Mouse (Mus musculus) splenic B cell, adult 2 months (primary cell): ENCODE data around the gene Pbx2.

Source experiments
- DNase-seq: peaks from one replicate; pipeline ENCODE4 v3.0.0-alpha.2; 2011; ENCODE audit warnings: low read depth, low spot score
- H3K27me3 ChIP-seq: 2 replicates; pipeline ENCODE4 v1.6.1; 2012; ENCODE audit warnings: mild to moderate bottlenecking, low read length, moderate library complexity, mixed read lengths; ENCODE audit not compliant: control insufficient read depth, poor library complexity, insufficient read depth, severe bottlenecking
- H3K36me3 ChIP-seq: 2 replicates; pipeline ENCODE4 v1.6.1; 2012; ENCODE audit warnings: mild to moderate bottlenecking, low read length, moderate library complexity, mixed read lengths; ENCODE audit not compliant: control insufficient read depth, poor library complexity, insufficient read depth, severe bottlenecking

The Pbx2 gene

DNA sequence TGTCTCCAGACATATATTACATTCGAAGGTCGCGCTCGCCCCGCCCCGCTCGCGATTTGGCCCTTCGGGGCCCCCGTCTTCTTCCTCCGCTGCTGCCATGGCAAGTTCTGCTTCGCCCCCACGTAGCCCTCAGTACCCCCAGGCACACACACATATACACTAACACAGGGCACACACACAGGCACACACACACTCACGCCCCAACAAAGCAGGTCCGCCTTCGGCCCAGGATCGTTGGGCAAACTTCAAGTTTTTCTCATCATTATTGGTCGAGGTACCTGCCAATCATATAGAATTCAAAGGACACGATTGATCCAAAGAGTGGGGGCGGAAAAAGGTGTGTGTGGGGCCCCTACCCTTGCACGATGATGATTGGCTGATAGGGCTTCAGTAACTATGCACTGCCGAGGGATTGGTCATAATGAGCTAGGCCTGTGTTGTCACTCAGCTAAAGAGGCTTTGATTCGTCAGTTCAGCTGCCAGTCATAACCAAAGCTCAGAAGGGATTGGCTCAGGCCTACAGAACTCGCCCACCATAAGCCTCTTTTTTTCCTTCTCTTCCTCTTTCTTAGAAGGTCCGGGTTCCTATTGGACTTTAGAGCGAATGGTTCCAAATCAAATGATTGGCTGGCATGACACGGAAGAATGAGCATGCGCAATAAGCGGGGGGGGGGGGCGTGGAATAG, 12.5 kb downstream of the Pbx2 start, which contains the start of gene Rnf5:
Gene Rnf5 (minus strand): TSS at position 316 of the 686 bp plus-strand sequence.
- H3K36me3 ChIP-seq = peaks cover 6% of the 10 kb centered on the region; the same call in 1 of the 2 replicates
- peak; percentile 100 for DNase-seq
- H3K27me3 ChIP-seq = no peaks in the 10 kb centered on the region

GRCm38 (mm10) chr17:34604061-34604508, 13.0 kb downstream of the Pbx2 start, which contains the start of gene Agpat1:
Gene Agpat1, plus strand, starts transcription at chr17:34604262.
- DNase-seq = peak; percentile 99
- Histone ChIP-seq H3K27me3 (no peaks in the 10 kb centered on the region), H3K36me3 (peaks cover 6% of the 10 kb centered on the region; the same call in 1 of the 2 replicates)

DNA sequence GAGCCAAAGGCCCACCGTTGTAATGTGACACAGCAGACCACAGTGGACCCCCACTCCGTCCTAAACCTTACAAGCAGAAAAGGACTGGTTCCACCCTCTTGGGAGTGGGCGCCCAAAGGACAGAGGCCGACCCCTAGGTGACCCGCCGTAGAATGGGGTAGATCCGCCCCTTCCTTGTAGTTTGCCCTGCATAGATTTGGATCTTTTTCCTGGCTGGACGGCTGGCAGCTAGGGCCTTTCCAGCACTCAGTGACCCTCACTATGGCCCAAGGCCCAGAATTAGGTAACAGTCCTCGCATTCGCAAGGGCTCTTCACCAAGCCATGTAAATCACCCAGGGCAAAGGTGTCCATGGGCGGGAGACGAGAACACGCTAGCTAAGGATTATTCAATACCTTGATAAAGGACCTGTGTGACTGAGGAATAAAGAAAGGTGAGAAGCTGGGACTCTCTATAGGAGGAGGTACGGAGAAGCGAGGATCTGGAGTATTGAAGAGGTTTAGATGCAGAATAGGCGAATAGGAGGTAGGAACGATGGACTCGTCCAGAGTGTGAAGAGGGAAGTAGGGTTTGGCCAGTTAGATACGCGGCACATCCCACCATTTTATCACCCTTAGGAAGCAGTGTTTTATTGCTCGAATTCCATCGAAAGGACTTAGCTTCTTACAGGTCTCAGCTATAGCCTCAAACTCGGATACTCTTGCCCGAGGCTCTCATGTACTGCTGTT, 13.6 kb downstream of the Pbx2 start:
- Histone ChIP-seq H3K27me3 (no peaks in the 10 kb centered on the region), H3K36me3 (peaks cover 6% of the 10 kb centered on the region; the same call in 1 of the 2 replicates)
- no peak for DNase-seq

DNA sequence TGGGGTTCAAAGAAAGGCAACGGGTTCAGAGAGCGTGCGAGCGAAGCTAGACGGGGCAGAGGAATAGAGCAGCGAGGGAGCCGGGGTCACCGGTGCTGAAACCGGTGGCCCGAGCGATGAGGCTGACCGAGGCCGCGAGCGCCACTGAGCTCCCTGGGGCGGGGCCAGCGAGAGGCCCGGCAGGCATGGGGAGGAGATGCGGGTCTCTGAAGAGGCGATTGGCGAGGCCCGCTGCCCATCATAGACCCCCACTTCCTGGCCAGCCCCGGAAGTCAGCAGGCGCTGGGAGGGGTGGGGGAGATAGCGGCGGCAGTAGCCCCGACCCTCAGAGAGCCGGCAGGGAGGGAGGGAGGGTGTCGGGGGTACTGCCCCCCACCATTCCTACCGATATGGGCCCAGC, 14.5 kb downstream of the Pbx2 start:
- no peaks in the 10 kb centered on the region for H3K27me3 ChIP-seq
- H3K36me3 ChIP-seq = 0 out of 2 replicates have a peak, but pooled peaks cover 3% of the 10 kb centered on the region
- DNase-seq = peak; percentile 95

GRCm38 (mm10) chr17:34606186-34607039, 15.3 kb downstream of the Pbx2 start:
- Histone ChIP-seq H3K36me3 (0 out of 2 replicates have a peak, but pooled peaks cover 1% of the 10 kb centered on the region), H3K27me3 (no peaks in the 10 kb centered on the region)
- no peak for DNase-seq

DNA sequence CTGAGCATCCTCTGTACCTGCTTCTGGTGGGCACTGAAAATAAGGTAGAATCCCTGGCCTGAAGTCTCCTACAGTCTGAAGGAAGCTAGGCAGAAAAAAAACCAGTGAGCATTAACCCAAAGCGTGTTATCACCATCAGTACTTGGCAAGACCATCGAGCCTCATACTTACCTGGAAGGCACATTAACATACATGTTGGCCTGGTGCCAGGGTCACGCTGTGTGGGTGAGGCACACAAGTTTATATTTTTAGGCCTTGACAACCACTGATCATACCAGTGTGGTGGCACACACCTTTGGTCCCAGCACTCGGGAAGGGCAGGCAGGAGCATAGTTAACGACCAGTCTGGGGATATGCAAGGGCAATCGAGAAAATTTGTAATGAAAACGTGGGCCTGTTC, 16.9 kb downstream of the Pbx2 start:
- no peak for DNase-seq
- H3K27me3 ChIP-seq = no peaks in the 10 kb centered on the region
- peaks cover 3% of the 10 kb centered on the region; the same call in 1 of the 2 replicates for H3K36me3 ChIP-seq

- no peak for DNase-seq
- Histone ChIP-seq H3K36me3 (peaks cover 3% of the 10 kb centered on the region; the same call in 1 of the 2 replicates), H3K27me3 (no peaks in the 10 kb centered on the region)
Observed at GRCm38 (mm10) chr17:34611050-34611449, 20.0 kb downstream of the Pbx2 start.

DNA sequence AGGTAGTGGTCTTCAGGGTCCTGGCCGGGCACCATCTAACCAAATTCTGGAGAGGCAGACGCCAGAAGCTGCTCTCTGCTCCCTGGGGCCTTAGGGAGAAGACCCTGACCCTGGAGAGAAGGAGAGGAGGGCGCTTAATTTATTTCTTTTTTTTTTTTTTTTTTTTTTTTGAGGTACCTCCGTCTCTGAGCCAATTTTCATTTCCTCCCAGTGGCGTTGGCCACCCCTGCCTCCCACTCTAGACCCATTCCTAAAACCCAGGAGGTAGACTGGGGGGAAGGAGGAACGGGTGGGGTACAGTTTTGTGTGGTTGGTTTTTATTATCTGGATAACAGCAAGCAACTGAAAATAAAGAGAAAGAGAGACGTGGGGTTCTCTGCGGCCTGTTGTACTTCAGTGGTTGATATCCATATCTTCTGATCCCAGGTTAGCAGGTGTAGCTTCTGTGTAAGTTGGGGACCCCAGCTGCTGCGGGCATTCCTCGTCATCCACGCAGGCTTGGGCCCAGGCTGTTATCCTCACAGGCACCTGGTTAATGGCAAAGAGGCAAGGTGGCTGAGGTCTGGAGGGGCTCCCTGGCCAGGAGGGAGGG, 22.1 kb downstream of the Pbx2 start:
- no peaks in the 10 kb centered on the region for H3K27me3 ChIP-seq

GRCm38 (mm10) chr17:34613830-34614229, 22.8 kb downstream of the Pbx2 start:
- no peaks in the 10 kb centered on the region for H3K27me3 ChIP-seq
- H3K36me3 ChIP-seq = peaks cover 3% of the 10 kb centered on the region; the same call in 1 of the 2 replicates
- DNase-seq = no peak

More for the DNA sequence above, 22.1 kb downstream of the Pbx2 start:
- H3K36me3 ChIP-seq = peaks cover 3% of the 10 kb centered on the region; the same call in 1 of the 2 replicates
- DNase-seq = no peak

GRCm38 (mm10) chr17:34615871-34616270, 24.8 kb downstream of the Pbx2 start, which contains the start of gene Egfl8:
Gene Egfl8, minus strand, starts transcription at chr17:34615971.
- H3K27me3 ChIP-seq = no peaks in the 10 kb centered on the region
- no peak for DNase-seq
- H3K36me3 ChIP-seq = peaks cover 2% of the 10 kb centered on the region; the same call in 1 of the 2 replicates

DNA sequence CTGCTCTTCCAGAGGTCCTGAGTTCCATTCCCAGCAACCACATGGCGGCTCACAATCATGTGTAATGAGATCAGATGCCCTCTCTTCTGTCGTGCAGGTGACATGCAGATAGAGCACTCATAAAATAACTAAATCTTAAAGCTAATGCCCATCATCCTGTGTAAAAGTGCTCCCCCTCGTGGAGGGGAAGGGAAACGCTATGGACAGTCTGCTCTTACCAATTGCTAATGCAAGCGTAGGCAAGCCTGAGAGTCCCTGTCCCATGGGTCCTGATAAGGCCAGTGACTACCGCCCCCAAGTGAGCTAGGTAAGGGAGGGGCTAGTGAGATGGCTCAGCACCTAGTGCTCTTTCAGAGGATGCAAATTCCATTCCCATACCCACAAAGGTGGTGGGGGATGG, 27.9 kb downstream of the Pbx2 start:
- no peaks in the 10 kb centered on the region; the same call in 1 of the 2 replicates for H3K36me3 ChIP-seq
- DNase-seq = peak; percentile 90
- no peaks in the 10 kb centered on the region for H3K27me3 ChIP-seq

- no peaks in the 10 kb centered on the region for H3K27me3 ChIP-seq
- DNase-seq = no peak
- no peaks in the 10 kb centered on the region for H3K36me3 ChIP-seq
Observed at GRCm38 (mm10) chr17:34621006-34621405, 29.9 kb downstream of the Pbx2 start.

- DNase-seq = no peak
- Histone ChIP-seq H3K27me3 (no peaks in the 10 kb centered on the region), H3K36me3 (no peaks in the 10 kb centered on the region)
Observed at GRCm38 (mm10) chr17:34623161-34623560, 32.1 kb downstream of the Pbx2 start.

DNA sequence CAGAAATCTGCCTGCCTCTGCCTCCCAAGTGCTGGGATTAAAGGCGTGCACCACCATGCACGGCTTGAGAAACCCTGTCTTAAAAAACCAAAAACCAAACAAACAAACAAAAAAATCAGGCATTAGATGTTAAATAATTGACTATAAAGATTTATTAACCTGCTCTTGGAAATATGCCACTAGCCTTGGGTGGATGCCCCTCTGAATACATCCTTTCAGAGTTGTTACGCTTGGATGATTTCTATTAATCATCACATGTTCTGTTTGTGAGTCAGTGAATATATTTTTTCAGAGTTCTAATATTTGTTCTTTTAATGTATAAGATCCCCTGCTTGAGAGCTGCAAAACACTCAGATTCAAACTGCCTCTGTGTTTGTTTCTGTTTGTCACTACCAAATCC, 33.9 kb downstream of the Pbx2 start:
- no peak for DNase-seq
- H3K36me3 ChIP-seq = no peaks in the 10 kb centered on the region
- H3K27me3 ChIP-seq = no peaks in the 10 kb centered on the region
